Comparison of ENCODE assay signal across 8 mouse cellular contexts in the genomic region with DNA sequence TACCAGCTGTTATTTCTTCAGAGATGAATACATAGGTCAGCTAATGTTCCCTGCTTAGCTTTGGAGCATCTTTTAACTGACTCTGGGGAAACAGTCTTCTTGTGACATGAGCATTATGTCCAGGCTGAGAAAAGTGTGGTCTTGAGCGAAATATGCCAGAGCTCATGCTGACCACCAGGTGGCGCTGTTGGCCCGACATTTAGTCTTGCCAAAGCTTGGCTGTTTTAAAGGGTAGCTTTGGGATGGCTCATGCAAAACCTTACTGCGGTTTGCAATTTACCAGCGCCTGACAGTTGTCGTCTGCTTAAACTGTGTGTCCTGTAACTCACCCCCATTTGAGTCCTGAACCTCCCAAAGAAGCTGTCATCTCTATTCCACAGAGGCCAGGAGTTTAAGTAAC.
A peak's percentile ranks its signal among the peaks of the same experiment; 100 is the strongest.
DNase-seq lines count a peak whose midpoint lies in the region; ATAC-seq and TF ChIP-seq lines count a peak whose summit lies in the region.

No protein-coding gene starts in this region.

- H3K4me2 ChIP-seq in kidney, embryonic 15.5 days = no peak overlapping the region

- H3K36me3 ChIP-seq in kidney, embryonic 15.5 days = no peaks in the 10 kb centered on the region
- no peaks in the 10 kb centered on the region for H3K36me3 ChIP-seq in liver, adult 2 months (ENCODE audit: control insufficient read depth, insufficient read depth, low read length)
- H3K36me3 ChIP-seq in thymus, adult 2 months (ENCODE audit: control insufficient read depth, insufficient read depth, low read length) = no peaks in the 10 kb centered on the region

- no peak overlapping the region for H3K27ac ChIP-seq in kidney, embryonic 15.5 days
- H3K27ac ChIP-seq in liver, adult 2 months (replicated peaks; ENCODE audit: insufficient read depth, low read depth, low read length) = no peak overlapping the region
- H3K27ac ChIP-seq in thymus, adult 2 months (ENCODE audit: control insufficient read depth, insufficient read depth, low read length) = no peak overlapping the region

- H3K79me2 ChIP-seq in liver, adult 2 months (ENCODE audit: control insufficient read depth, insufficient read depth, low read length) = no peaks in the 10 kb centered on the region

- TF ChIP-seq POLR2A in liver, adult 2 months (IDR thresholded peaks at IDR 0.05; ENCODE audit: extremely low read depth, insufficient read depth, low read length) = no peak
- TF ChIP-seq POLR2A in thymus, adult 2 months (IDR thresholded peaks at IDR 0.05; ENCODE audit: control insufficient read depth, extremely low read depth, insufficient read depth, low read length, poor library complexity) = no peak

- 11% methylated on average over 6 of the region's 6 CpGs for WGBS in kidney, embryonic 15.5 days
- WGBS in liver, adult 2 months = 12% methylated on average over 6 of the region's 6 CpGs
- WGBS in thymus, adult 2 months = 9% methylated on average over 6 of the region's 6 CpGs

- H3K4me3 ChIP-seq in kidney, embryonic 15.5 days (replicated peaks) = no peak overlapping the region
- no peak overlapping the region for H3K4me3 ChIP-seq in liver, adult 2 months (ENCODE audit: insufficient read depth, low read depth, low read length)
- no peak overlapping the region for H3K4me3 ChIP-seq in thymus, adult 2 months (ENCODE audit: control insufficient read depth, insufficient read depth, low read length)

- H3K27me3 ChIP-seq in kidney, embryonic 15.5 days = peaks cover 12% of the 10 kb centered on the region
- H3K27me3 ChIP-seq in liver, adult 2 months (ENCODE audit: control insufficient read depth, insufficient read depth, low read length) = no peaks in the 10 kb centered on the region; the same call in 1 of the 2 replicates
- H3K27me3 ChIP-seq in thymus, adult 2 months (ENCODE audit: control insufficient read depth, insufficient read depth, low read length) = no peaks in the 10 kb centered on the region

- H3K4me1 ChIP-seq in kidney, embryonic 15.5 days = no peaks in the 10 kb centered on the region
- H3K4me1 ChIP-seq in liver, adult 2 months (ENCODE audit: control insufficient read depth, insufficient read depth, low read length) = no peaks in the 10 kb centered on the region
- H3K4me1 ChIP-seq in thymus, adult 2 months (replicated peaks; ENCODE audit: control insufficient read depth, insufficient read depth, low read length) = no peaks in the 10 kb centered on the region

- no peaks in the 10 kb centered on the region for H3K9me3 ChIP-seq in kidney, embryonic 15.5 days (replicated peaks)

- TF ChIP-seq CTCF in liver, adult 2 months (IDR thresholded peaks at IDR 0.05; ENCODE audit: low read depth, low read length) = peak; percentile 94
- peak; percentile 70; the same call in 1 of the 2 replicates for TF ChIP-seq CTCF in thymus, adult 2 months (IDR thresholded peaks at IDR 0.05; ENCODE audit: borderline replicate concordance, control insufficient read depth, extremely low read depth, insufficient read depth, low read length, poor library complexity)

- DNase-seq in 416B (ENCODE audit: low read depth) = peak; percentile 82
- peak; percentile 53 for DNase-seq in T-cell, adult 2 months (ENCODE audit: low spot score)
- DNase-seq in cerebellum, postnatal 14 days = peak; percentile 94 to 97
- DNase-seq in frontal cortex, postnatal 25 days (ENCODE audit: low spot score in 2 of 2) = peak; percentile 53 to 81
- peak; percentile 50 for DNase-seq in liver, adult 2 months (ENCODE audit: extremely low read depth, low read depth, low spot score)
- peak; percentile 62 for DNase-seq in ovary, adult 18-20 months (ENCODE audit: low spot score)
- DNase-seq in thymus, adult 2 months = peak; percentile 78

- 0 out of 2 replicates have a peak, but pooled peaks have one; percentile 18 for ATAC-seq in kidney, embryonic 15.5 days (replicated peaks; ENCODE audit: low FRiP score)

- no peak overlapping the region for H3K9ac ChIP-seq in kidney, embryonic 15.5 days
- no peak overlapping the region for H3K9ac ChIP-seq in liver, adult 2 months (ENCODE audit: low read depth, low read length)
